Mouse (Mus musculus) hindbrain, postnatal 0 days (tissue): Measurements from ENCODE around the gene Nfrkb. TPM values are rescaled to one million over a fixed set of nuclear protein-coding genes. Genes with fewer than 3 reads are reported as not detected.

Experiments used
- ATAC-seq: fragments of 200-750 bp; cut with Nextera tagmentation; 2 replicates; pipeline ENCODE4 v1.8.0; 2017; ENCODE audit warnings: mild to moderate bottlenecking, moderate TSS enrichment, moderate library complexity
- DNase-seq: peaks from one replicate; pipeline ENCODE4 v3.0.0-alpha.2; 2015; ENCODE audit warnings: low spot score
- H3K27ac ChIP-seq: fragments of 300-500 bp; sonication (generic); 2 replicates; pipeline ENCODE4 v1.5.1; 2014; ENCODE audit warnings: mild to moderate bottlenecking
- H3K27me3 ChIP-seq: fragments of 300-500 bp; sonication (generic); 2 replicates; pipeline ENCODE4 v1.6.1; 2014; ENCODE audit warnings: low read length, mixed read lengths; ENCODE audit not compliant: insufficient read depth
- H3K36me3 ChIP-seq: fragments of 300-500 bp; sonication (generic); 2 replicates; pipeline ENCODE4 v1.6.1; 2014; ENCODE audit warnings: low read length, mixed read lengths; ENCODE audit not compliant: insufficient read depth
- H3K4me1 ChIP-seq: fragments of 300-500 bp; sonication (generic); 2 replicates; pipeline ENCODE4 v1.6.1; 2014; ENCODE audit warnings: antibody characterized with exemption, low read length, mixed read lengths; ENCODE audit not compliant: insufficient read depth
- H3K4me2 ChIP-seq: fragments of 300-500 bp; sonication (generic); 2 replicates; pipeline ENCODE4 v1.6.1; 2014; ENCODE audit warnings: low read depth, mild to moderate bottlenecking, low read length, moderate library complexity, mixed read lengths
- H3K4me3 ChIP-seq: fragments of 300-500 bp; sonication (generic); 2 replicates; pipeline ENCODE4 v1.5.1; 2014; ENCODE audit warnings: low read length
- H3K9ac ChIP-seq: fragments of 300-500 bp; sonication (generic); replicated peaks from 2 replicates; pipeline ENCODE4 v1.6.1; 2014; ENCODE audit warnings: mild to moderate bottlenecking, low read length, moderate library complexity, mixed read lengths
- H3K9me3 ChIP-seq: fragments of 300-500 bp; sonication (generic); 2 replicates; pipeline ENCODE4 v1.6.1; 2016; ENCODE audit warnings: low read length, mixed read lengths
- CTCF ChIP-seq: IDR thresholded peaks from 2 replicates; pipeline ENCODE4 v1.5.1; 2016; ENCODE audit warnings: antibody characterized with exemption, control low read depth, low read depth
- WGBS: fragments of 180-500 bp; shearing (Covaris S2); extraction: QIAGEN DNeasy Blood & Tissue Kit; methylation state at CpG from one replicate; pipeline ENCODE4 v1.1.7; 2014; 5-methylcytosine and 5-hydroxymethylcytosine counted together
- polyA plus RNA-seq: library from polyadenylated mRNA; unstranded; fragments of >200 nt; fragmentation: Nextera tagmentation; extraction: Ambion mirVana; gene quantifications from 2 replicates; pipeline ENCODE4 v1.2.1, GENCODE M21; 2015
- total RNA-seq: library from RNA; depleted of rRNA; stranded (reverse); fragments of >200 nt; gene quantifications from 2 replicates; pipeline ENCODE4 v1.2.3, GENCODE M21; 2014

Gene Nfrkb
- total and polyA plus RNA-seq, 2 experiments from 2014 or later: 23.2 to 39.1 TPM

DNA sequence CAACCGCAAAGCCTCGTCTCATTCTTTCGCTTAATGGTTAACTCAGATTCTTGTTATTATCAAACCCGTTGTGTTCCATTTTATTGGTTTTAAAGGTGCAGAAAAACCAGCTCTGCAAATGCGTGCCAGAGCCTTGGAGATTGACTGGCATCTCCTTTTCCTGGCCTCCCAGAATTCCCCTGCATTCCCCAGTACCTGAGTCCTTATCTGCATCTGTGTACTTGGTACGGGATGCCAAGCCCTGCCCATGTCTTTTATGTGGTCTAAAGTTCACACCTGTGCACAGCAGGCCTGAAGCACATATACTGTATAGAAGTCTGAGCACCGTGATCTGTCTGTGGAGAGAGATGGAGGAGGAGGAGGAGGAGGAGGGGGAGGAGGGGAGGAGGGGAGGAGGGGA lies 51.9 kb downstream of the Nfrkb start:
- WGBS: 87% methylated on average over 7 of the region's 7 CpGs
- no peak for TF ChIP-seq CTCF
- DNase-seq: no peak

DNA sequence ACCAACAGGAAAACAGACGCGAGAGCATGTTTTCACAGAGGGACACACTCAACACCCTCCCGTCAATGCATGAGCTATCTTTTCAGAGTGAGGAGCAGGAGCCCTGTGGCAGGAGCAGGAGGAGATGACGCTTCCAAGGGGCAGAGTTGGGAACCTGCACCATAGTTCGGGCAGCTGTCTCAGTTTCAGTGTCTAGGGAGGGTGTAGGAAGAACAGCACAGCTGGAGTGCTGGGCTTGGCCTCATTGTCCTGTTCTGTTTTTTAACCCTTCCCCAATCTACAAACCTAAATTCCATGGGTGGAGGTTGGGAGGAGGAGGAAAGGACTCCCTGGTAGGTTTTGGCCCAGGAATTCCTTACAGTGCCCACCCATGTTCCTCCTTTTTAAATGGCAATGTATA lies 52.8 kb downstream of the Nfrkb start:
- H3K4me2 ChIP-seq: no peak overlapping the region
- whole genome bisulfite sequencing: 52% methylated on average over 5 of the region's 5 CpGs
- DNase-seq (no peak), ATAC-seq (no peak)
- H3K9ac ChIP-seq: no peak overlapping the region
- H3K9me3 ChIP-seq: no peaks in the 10 kb centered on the region
- no peak overlapping the region for H3K4me3 ChIP-seq
- no peaks in the 10 kb centered on the region for H3K27me3 ChIP-seq
- H3K4me1 ChIP-seq: no peaks in the 10 kb centered on the region
- no peak for TF ChIP-seq CTCF
- no peak overlapping the region for H3K27ac ChIP-seq
- no peaks in the 10 kb centered on the region for H3K36me3 ChIP-seq

More for the DNA sequence above, 51.9 kb downstream of the Nfrkb start:
- Histone ChIP-seq H3K4me3 (no peak overlapping the region), H3K9ac (no peak overlapping the region), H3K27me3 (no peaks in the 10 kb centered on the region), H3K9me3 (no peaks in the 10 kb centered on the region), H3K4me2 (no peak overlapping the region), H3K27ac (no peak overlapping the region), H3K4me1 (no peaks in the 10 kb centered on the region), H3K36me3 (no peaks in the 10 kb centered on the region)
- ATAC-seq: no peak

DNA sequence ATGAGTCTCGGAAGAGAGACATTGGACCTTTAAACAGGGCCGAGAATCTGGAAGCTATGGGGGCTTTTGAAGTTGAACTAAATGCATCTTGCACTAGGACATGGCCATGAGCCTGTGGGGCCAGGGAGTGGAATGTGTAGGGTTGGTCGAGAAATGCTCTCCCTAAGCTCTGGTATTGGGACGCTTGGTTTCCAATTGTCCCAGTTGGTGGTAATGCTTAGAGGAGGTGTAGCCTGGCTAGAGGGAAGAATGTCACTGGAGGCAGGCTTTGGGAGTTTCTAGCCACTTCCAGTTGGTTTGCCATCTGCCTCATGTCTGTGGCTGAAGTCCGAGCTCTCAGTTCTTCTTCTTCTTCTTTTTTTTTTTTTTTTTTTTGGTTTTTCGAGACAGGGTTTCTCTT lies 53.3 kb downstream of the Nfrkb start:
- WGBS: 82% methylated on average over 5 of the region's 6 CpGs
- no peaks in the 10 kb centered on the region for H3K27me3 ChIP-seq
- TF ChIP-seq CTCF: no peak
- DNase-seq: no peak
- no peaks in the 10 kb centered on the region for H3K36me3 ChIP-seq
- H3K9ac ChIP-seq: no peak overlapping the region
- H3K4me2 ChIP-seq: no peak overlapping the region
- no peak overlapping the region for H3K4me3 ChIP-seq
- no peak for ATAC-seq
- H3K4me1 ChIP-seq: no peaks in the 10 kb centered on the region
- no peak overlapping the region for H3K27ac ChIP-seq
- no peaks in the 10 kb centered on the region for H3K9me3 ChIP-seq

DNA sequence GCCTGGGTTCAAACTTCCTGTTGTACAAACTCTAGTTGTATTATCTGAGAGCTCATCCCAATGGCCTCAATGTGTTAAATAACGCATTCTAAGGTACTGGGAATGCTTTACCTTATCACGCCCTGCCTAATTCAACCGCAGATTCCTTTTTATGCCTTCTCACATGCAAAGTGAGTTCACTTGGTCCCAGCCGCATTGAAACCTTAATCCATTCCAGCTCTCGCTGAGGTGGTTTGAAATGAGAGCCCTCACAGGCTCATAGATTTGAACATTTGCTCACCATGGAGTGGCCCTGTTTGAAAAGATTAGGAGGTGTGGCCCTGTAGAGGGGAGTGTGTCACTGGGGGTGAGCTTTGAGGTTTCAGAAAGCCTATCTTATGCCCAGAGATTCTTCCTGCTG lies 54.4 kb downstream of the Nfrkb start:
- 90% methylated on average over 5 of the region's 5 CpGs for WGBS
- no peaks in the 10 kb centered on the region for H3K9me3 ChIP-seq

DNA sequence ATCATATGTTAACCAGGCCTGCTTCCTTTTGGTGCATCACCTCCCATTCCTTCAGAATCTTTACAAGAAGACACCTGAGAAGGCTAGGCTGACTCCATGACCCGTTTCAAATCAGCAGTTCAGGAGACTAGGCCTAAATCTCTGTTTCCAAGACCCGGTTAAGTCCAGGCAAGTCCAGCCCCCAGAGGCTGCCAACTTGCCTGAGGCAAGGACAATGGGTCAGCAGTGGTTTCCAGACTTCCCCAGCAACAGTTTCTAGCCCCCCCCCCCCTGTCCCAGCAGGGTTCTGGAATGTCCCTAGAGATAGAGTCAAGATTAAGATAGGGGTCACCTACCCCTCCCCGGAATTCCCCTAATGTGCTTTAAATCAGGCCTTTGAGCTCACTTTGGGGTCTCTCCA lies 55.5 kb downstream of the Nfrkb start:
- Histone ChIP-seq H3K9ac (no peak overlapping the region), H3K27ac (no peak overlapping the region), H3K4me2 (no peak overlapping the region), H3K36me3 (no peaks in the 10 kb centered on the region), H3K4me3 (no peak overlapping the region), H3K9me3 (no peaks in the 10 kb centered on the region), H3K4me1 (no peaks in the 10 kb centered on the region), H3K27me3 (no peaks in the 10 kb centered on the region)
- ATAC-seq (no peak), DNase-seq (no peak)
- TF ChIP-seq CTCF: no peak
- WGBS: 84% methylated on average over 3 of the region's 3 CpGs

More for the DNA sequence above, 54.4 kb downstream of the Nfrkb start:
- Histone ChIP-seq H3K4me1 (no peaks in the 10 kb centered on the region), H3K27ac (no peak overlapping the region), H3K9ac (no peak overlapping the region), H3K36me3 (no peaks in the 10 kb centered on the region), H3K27me3 (no peaks in the 10 kb centered on the region), H3K4me3 (no peak overlapping the region), H3K4me2 (no peak overlapping the region)
- no peak for TF ChIP-seq CTCF
- no peak for ATAC-seq
- DNase-seq: no peak

DNA sequence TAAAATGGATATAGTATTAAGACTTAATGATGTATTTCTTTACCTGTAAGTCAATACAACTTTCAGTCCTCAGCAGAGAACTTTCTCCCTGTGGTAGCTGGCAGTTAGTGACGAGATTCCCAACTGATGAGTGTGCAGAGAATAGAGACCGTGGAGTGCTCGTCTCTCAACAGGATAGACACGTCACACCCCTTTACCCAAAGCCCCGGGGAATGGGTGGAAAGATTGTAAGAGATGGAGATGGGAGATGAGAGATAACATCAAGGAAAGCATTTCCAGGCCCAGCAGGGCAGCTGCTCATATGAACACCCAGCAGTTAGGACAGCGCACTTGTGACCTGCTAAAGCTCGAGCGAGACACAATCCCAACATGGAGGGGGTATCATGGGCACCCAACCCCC lies 58.2 kb downstream of the Nfrkb start:
- Histone ChIP-seq H3K4me2 (no peak overlapping the region), H3K27ac (no peak overlapping the region), H3K36me3 (no peaks in the 10 kb centered on the region), H3K27me3 (no peaks in the 10 kb centered on the region), H3K9me3 (no peaks in the 10 kb centered on the region), H3K9ac (no peak overlapping the region), H3K4me3 (no peak overlapping the region), H3K4me1 (no peaks in the 10 kb centered on the region)
- WGBS: 81% methylated on average over 8 of the region's 8 CpGs
- no peak for DNase-seq
- no peak for TF ChIP-seq CTCF
- ATAC-seq: no peak

DNA sequence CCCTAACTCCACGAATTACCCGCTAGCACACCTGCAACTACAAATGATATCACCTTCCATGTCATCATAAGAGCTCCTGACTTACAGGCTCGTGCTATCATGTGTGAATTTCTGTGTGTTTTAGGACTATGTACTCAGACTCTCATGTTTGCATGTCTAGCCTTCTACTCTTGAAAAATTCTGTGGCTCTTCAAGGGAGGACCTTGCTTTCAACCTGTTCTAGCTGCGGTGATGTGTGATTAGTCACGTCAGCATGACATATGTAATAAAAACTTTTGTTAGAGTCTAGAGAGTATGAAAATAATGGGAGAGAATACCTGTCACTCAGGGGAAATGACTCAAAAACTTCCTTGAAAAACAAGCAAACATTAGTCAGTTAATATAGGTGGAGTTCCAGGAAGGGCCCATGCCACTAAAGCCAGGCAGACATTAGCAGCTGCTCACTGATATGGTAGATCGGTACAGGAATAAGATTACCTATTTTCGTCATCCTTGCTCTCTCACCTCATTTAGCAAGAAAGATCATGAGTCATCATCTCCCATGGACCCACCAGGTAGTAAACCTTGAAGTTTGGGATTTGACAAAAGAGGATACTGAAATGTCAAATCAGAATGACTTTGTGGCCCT lies 63.3 kb downstream of the Nfrkb start:
- Histone ChIP-seq H3K36me3 (no peaks in the 10 kb centered on the region), H3K9me3 (no peaks in the 10 kb centered on the region), H3K9ac (no peak overlapping the region), H3K27ac (no peak overlapping the region), H3K4me1 (no peaks in the 10 kb centered on the region), H3K4me2 (no peak overlapping the region), H3K27me3 (no peaks in the 10 kb centered on the region), H3K4me3 (no peak overlapping the region)
- DNase-seq (no peak), ATAC-seq (no peak)
- 90% methylated on average over 7 of the region's 7 CpGs for WGBS
- TF ChIP-seq CTCF: no peak
